Mouse (Mus musculus): ENCODE measurements at regions not wholly inside any gene's neighbourhood (a gene's known extent, or its start where the extent isn't known, plus 50 kb on each side); places are given as distances from the start of the nearest gene placed in this dataset.
A peak's percentile ranks its signal among the peaks of the same experiment; 100 is the strongest.
"Not testable (repeated sequence)": the region's sequence is repeated elsewhere in the genome, so short reads cannot be mapped to it uniquely, and the experiment has no call there.

- not testable (repeated sequence) for DNase-seq (ENCODE audit: low read depth, low spot score)
Observed at GRCm38 (mm10) chr17:27287986-27288385, 83.7 kb upstream of the Lemd2 start.

DNA sequence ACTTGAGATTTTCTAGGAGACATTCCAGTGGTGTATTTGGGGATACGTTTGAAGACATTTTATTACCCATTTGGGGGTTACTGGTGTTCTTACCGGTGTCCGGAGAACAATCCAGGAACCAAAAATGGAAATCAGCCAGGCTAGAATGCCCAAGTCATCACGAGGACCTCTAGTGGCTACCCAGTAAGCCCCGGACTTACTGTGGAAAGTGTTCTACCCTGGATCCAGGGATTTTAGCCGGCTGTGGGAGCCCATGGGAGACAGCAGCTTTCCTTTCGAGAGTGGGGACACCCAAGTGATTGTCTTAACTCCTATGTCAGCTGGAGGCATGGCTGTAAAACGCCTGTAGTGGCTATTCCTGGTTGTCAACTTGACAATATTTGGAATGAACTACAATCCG is 77.0 kb upstream of the Lemd2 start:
- DNase-seq (ENCODE audit: low read depth, low spot score): no peak

DNA sequence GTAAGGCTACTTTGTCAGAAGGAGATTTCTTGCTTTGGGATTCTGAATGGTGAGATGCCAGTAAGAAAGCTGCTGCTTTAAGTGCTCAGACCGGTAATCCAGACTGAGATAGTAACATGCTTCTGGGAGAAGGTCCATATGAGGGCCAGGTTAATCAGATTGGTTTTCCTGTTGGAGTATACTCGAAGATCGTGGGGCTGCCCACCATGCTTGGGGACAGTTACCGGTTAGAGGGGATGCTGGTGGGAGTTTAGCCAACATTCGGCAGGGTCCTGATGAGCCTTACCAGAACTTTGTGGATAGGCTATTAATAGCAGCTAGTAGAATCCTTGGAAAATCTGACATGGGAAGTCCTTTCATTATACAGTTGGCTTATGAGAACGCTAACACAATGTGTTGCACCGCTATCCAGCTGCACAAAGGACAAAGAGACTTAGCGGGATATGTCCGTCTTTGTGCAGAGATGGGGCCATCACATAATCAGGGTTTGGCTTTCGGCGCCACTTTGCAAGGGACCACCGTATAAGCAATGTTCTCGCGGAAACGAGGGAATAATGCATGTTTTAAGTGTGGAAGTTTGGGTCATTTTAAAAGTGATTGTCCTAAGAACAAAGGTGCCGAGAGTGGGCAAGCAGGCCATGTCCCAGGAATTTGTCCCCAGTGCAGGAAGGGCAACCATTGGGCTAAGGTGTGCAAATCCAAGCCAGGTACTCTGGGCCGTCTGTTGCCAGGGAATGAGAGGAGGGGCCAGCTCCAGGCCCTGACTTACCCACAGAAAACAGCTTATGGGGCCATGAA is 75.4 kb upstream of the Lemd2 start:
- not testable (repeated sequence) for DNase-seq (ENCODE audit: low read depth, low spot score)

DNA sequence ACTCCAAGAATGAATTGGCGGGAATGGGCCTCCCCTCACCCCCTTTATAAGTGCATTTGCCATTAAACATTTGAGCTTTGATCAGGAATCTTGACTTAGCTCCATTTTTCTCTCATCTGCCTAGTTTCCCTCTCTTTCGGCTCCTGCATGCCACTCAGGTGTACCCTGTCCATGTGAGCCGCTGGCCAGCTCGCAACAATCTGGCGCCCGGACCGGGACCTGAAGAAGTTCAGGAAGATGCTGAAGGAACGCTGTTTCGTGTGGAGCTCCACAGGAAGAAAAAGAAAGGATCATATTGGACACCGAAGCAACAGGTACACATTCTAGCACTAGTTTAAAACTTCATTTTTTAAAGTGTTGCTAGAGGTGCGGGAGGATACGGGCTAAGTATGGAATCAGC is 73.5 kb upstream of the Lemd2 start:
- DNase-seq (ENCODE audit: low read depth, low spot score): not testable (repeated sequence)

DNA sequence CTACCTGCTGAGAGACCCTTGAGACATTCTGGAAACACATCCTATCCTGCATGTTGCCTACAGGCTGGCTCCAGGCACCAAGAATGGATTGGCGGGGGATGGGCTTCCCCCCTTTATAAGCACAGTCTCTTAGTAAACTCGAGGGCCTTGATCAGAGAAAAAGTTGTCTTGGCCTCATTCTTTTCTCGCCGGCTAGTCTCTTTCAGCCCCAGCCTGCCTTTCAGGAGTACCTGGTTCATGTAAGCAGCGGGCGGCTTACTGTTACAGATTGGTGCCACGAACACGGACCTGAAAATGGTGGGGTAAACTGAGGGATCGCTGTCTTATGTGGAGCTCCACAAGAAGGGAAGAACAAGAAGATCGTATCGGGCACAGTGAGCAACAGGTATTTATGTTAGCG is 67.5 kb upstream of the Lemd2 start:
- DNase-seq (ENCODE audit: low read depth, low spot score): not testable (repeated sequence)

DNA sequence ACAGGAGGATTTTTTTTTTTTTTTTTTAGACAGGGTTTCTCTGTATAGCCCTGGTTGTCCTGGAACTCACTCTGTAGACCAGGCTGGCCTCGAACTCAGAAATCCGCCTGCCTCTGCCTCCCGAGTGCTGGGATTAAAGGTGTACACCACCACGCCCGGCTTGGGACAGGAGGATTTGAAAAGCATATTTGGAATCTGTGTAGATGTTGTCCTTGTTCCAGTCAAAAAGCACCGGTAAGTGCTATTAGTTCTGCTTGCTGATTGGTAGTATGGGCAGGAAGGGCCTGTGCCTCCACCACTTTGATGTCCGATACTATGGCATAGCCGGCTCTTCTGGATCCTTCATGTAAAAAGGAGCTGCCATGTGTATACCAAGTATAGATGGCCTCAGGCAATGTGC is 66.5 kb upstream of the Lemd2 start:
- not testable (repeated sequence) for DNase-seq (ENCODE audit: low read depth, low spot score)

GRCm38 (mm10) chr17:27264607-27265006 is 60.3 kb upstream of the Lemd2 start:
- not testable (repeated sequence) for DNase-seq (ENCODE audit: low read depth, low spot score)

GRCm38 (mm10) chr17:27262607-27263006 is 58.3 kb upstream of the Lemd2 start:
- no peak for DNase-seq (ENCODE audit: low read depth, low spot score)

GRCm38 (mm10) chr17:27261981-27262380 is 57.7 kb upstream of the Lemd2 start:
- no peak for DNase-seq (ENCODE audit: low read depth, low spot score)

- DNase-seq (ENCODE audit: low read depth, low spot score): no peak
Observed at GRCm38 (mm10) chr17:27261251-27261650, 57.0 kb upstream of the Lemd2 start.

DNA sequence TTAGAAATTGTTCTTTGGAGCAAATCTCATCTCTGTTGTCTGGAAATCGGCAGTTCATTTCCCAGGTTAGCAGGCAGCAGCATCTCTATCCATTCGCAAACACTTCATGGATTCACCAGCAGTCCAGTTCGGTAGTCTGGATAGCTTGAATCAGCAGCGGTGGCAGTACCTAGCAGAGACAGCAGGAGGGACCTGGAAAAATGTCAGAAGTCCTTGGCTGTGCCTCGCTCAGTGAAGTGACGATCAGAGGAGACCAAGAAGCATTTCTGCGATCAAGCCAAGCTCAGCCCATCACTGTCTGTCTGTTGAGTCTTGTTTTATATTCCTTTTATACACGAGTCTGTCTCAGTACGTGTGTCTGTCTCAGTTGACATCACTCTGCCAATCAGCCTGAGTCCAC is 55.8 kb upstream of the Lemd2 start:
- no peak for DNase-seq (ENCODE audit: low read depth, low spot score)

DNA sequence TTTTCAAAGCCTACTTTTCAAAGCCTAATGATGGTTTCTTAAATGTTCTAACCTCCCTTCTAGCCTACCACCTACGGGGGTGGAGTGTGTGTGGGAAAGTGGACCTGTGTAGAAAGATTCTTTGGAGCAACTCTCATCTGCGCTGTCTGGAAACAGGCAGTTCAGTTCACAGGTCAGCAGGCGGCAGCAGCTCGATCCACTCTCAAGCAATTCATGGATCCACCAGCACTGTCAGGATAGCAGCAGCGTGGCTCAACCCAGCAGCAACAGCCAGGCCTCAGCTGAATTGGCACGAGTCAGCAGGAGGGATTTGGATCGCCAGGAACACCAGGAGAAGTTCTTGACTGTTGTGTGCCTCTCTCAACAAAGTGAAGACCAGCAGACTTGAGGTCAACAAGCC is 53.1 kb upstream of the Lemd2 start:
- DNase-seq (ENCODE audit: low read depth, low spot score): peak; percentile 18

DNA sequence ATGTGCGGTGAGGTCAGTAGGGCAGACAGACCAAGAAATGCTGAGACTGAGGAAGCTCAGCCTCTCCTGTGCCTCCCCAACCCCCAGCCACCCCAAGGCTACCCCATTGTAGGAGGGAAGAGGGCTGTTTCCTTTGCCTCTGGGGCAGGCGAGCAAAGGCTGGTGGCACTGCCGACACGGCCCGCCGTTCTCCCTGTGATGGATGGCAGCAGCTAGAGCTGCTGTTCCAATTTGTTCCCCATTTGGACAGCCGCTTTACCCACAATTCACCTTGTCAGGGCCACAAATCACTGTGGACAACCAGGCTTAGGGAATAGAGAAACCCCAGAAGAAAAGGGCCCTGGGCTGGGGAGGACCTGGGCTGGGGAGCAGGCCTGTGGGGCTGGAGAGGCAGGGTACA is 51.5 kb upstream of the Lemd2 start:
- no peak for DNase-seq (ENCODE audit: low read depth, low spot score)

All from retina, adult 2 months (tissue).